Mouse (Mus musculus): ENCODE measurements around the gene Rpl38. TPM values are rescaled to one million over a fixed set of nuclear protein-coding genes. Genes with fewer than 3 reads are reported as not detected.

The Rpl38 gene
- total RNA-seq, 2 experiments from 2014 or later: 925 to 946 TPM

- no peak for DNase-seq (ENCODE audit: low spot score in 2 of 2)
Observed at GRCm38 (mm10) chr11:114676431-114676830, 8.1 kb downstream of the Rpl38 start.

GRCm38 (mm10) chr11:114676896-114677530 is 8.7 kb downstream of the Rpl38 start:
- DNase-seq (ENCODE audit: low spot score in 2 of 2): no peak

GRCm38 (mm10) chr11:114679582-114679981 is 11.3 kb downstream of the Rpl38 start:
- DNase-seq (ENCODE audit: low spot score in 2 of 2): no peak

- no peak for DNase-seq (ENCODE audit: low spot score in 2 of 2)
Observed at GRCm38 (mm10) chr11:114680291-114680690, 12.0 kb downstream of the Rpl38 start.

GRCm38 (mm10) chr11:114681054-114681453 is 12.7 kb downstream of the Rpl38 start:
- no peak for DNase-seq (ENCODE audit: low spot score in 2 of 2)

GRCm38 (mm10) chr11:114682321-114682900 is 14.1 kb downstream of the Rpl38 start:
- DNase-seq (ENCODE audit: low spot score in 2 of 2): no peak

- no peak for DNase-seq (ENCODE audit: low spot score in 2 of 2)
Observed at GRCm38 (mm10) chr11:114683029-114683721, 14.9 kb downstream of the Rpl38 start.

- no peak for DNase-seq (ENCODE audit: low spot score in 2 of 2)
Observed at GRCm38 (mm10) chr11:114683722-114684621, 15.6 kb downstream of the Rpl38 start.

- DNase-seq (ENCODE audit: low spot score in 2 of 2): no peak
Observed at GRCm38 (mm10) chr11:114684627-114685373, 16.5 kb downstream of the Rpl38 start.

GRCm38 (mm10) chr11:114685526-114686040 is 17.3 kb downstream of the Rpl38 start:
- DNase-seq (ENCODE audit: low spot score in 2 of 2): no peak

GRCm38 (mm10) chr11:114686221-114686959 is 18.1 kb downstream of the Rpl38 start:
- no peak for DNase-seq (ENCODE audit: low spot score in 2 of 2)

- DNase-seq (ENCODE audit: low spot score in 2 of 2): no peak
Observed at GRCm38 (mm10) chr11:114687574-114688188, 19.4 kb downstream of the Rpl38 start.

- DNase-seq (ENCODE audit: low spot score in 2 of 2): no peak
Observed at GRCm38 (mm10) chr11:114688729-114689128, 20.4 kb downstream of the Rpl38 start.

- DNase-seq (ENCODE audit: low spot score in 2 of 2): no peak
Observed at GRCm38 (mm10) chr11:114690192-114690591, 21.9 kb downstream of the Rpl38 start.

GRCm38 (mm10) chr11:114691454-114692182 is 23.3 kb downstream of the Rpl38 start:
- no peak for DNase-seq (ENCODE audit: low spot score in 2 of 2)

GRCm38 (mm10) chr11:114692601-114693000 is 24.3 kb downstream of the Rpl38 start:
- no peak for DNase-seq (ENCODE audit: low spot score in 2 of 2)

GRCm38 (mm10) chr11:114693456-114693855 is 25.1 kb downstream of the Rpl38 start:
- no peak for DNase-seq (ENCODE audit: low spot score in 2 of 2)

GRCm38 (mm10) chr11:114694451-114694850 is 26.1 kb downstream of the Rpl38 start:
- DNase-seq (ENCODE audit: low spot score in 2 of 2): no peak

GRCm38 (mm10) chr11:114698496-114698895 is 30.2 kb downstream of the Rpl38 start:
- DNase-seq (ENCODE audit: low spot score in 2 of 2): no peak

All from layer of hippocampus, adult 18-20 months (tissue).